Mouse (Mus musculus) intestine, postnatal 0 days (tissue): Measurements from ENCODE around the gene Eps15l1. TPM values are rescaled to one million over a fixed set of nuclear protein-coding genes. Genes with fewer than 3 reads are reported as not detected.
A peak's percentile ranks its signal among the peaks of the same experiment; 100 is the strongest.

ENCODE experiments used
- ATAC-seq: fragments of 200-750 bp; cut with Nextera tagmentation; 2 replicates; pipeline ENCODE4 v1.8.0; 2017; ENCODE audit warnings: mild to moderate bottlenecking, moderate TSS enrichment, moderate library complexity
- H3K27ac ChIP-seq: fragments of 300-500 bp; sonication (generic); 2 replicates; pipeline ENCODE4 v1.5.1; 2014; ENCODE audit warnings: mild to moderate bottlenecking, low read depth, low read length, moderate library complexity
- H3K27me3 ChIP-seq: fragments of 300-500 bp; sonication (generic); replicated peaks from 2 replicates; pipeline ENCODE4 v1.6.1; 2014; ENCODE audit warnings: low read length, mixed read lengths; ENCODE audit not compliant: control insufficient read depth, insufficient read depth
- H3K36me3 ChIP-seq: fragments of 300-500 bp; sonication (generic); 2 replicates; pipeline ENCODE4 v1.6.1; 2014; ENCODE audit warnings: mild to moderate bottlenecking, moderate library complexity; ENCODE audit not compliant: control insufficient read depth, insufficient read depth
- H3K4me1 ChIP-seq: fragments of 300-500 bp; sonication (generic); replicated peaks from 2 replicates; pipeline ENCODE4 v1.6.1; 2014; ENCODE audit warnings: antibody characterized with exemption, low read length, mixed read lengths; ENCODE audit not compliant: control insufficient read depth, insufficient read depth
- H3K4me2 ChIP-seq: fragments of 300-500 bp; sonication (generic); replicated peaks from 2 replicates; pipeline ENCODE4 v1.6.1; 2014; ENCODE audit warnings: low read depth, mild to moderate bottlenecking, moderate library complexity
- H3K4me3 ChIP-seq: fragments of 300-500 bp; sonication (generic); 2 replicates; pipeline ENCODE4 v1.5.1; 2014; ENCODE audit warnings: low read depth, low read length
- H3K9ac ChIP-seq: fragments of 300-500 bp; sonication (generic); 2 replicates; pipeline ENCODE4 v1.6.1; 2014; ENCODE audit warnings: mild to moderate bottlenecking, low read depth, low read length
- H3K9me3 ChIP-seq: fragments of 300-500 bp; sonication (generic); 2 replicates; pipeline ENCODE4 v1.6.1; 2016; ENCODE audit warnings: mixed run types; ENCODE audit not compliant: control insufficient read depth
- CTCF ChIP-seq: sonication (generic); IDR thresholded peaks from 2 replicates; pipeline ENCODE4 v1.5.1; 2016; ENCODE audit warnings: low read depth, mild to moderate bottlenecking, control low read depth, antibody characterized with exemption, moderate library complexity
- WGBS: fragments of 180-500 bp; shearing (Covaris S2); extraction: QIAGEN DNeasy Blood & Tissue Kit; methylation state at CpG from one replicate; pipeline ENCODE4 v1.1.7; 2014; 5-methylcytosine and 5-hydroxymethylcytosine counted together
- polyA plus RNA-seq: library from polyadenylated mRNA; unstranded; fragments of >200 nt; fragmentation: Nextera tagmentation; extraction: Ambion mirVana; gene quantifications from 2 replicates; pipeline ENCODE4 v1.2.1, GENCODE M21; 2015

The Eps15l1 gene
- polyA plus RNA-seq, 1 experiment from 2014 or later, result 16.3 TPM

DNA sequence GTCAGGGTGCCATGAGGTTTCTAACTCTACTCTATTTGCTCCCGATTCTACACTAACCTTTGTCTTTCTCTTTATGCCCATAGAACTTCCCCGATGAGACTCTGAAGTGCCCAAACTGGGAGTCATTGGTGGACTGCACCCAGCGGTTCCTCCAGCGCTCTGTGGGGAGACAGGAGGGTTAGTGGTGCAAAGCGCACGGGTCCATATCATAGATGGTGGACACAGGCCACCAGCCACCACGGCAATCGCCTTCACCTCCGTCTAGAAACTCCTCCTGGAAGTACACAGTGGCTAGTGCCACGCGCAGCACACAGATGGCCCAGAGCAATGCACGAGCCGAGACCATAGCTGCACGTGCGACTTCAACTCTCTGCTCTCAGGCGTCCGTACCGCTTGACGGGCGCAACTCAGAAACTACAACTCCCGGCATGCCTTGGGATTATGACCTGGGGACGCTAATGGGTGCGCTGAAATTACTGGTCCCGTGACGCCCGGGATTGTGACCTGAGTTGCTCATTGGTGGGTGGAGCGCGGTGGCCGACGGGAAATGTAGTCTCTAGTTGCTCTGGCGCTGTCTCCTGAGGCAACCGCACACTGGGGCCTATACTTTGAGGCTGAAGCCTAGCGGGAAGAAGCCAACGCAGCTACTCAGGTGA is 22.2 kb upstream of the Eps15l1 start, which contains the start of the genes Calr3 and 1700030K09Rik:
TSS of gene Calr3 (minus strand) at position 533 of the 656 bp plus-strand sequence.
TSS of gene 1700030K09Rik (plus strand) at position 543 of the 656 bp plus-strand sequence.
- H3K9ac ChIP-seq, result peak within 1 kb of the TSS; percentile 45; the same call in 1 of the 2 replicates
- H3K36me3 ChIP-seq, result peaks cover 7% of the 10 kb centered on the region; the same call in 1 of the 2 replicates
- H3K4me3 ChIP-seq, result peak within 1 kb of the TSS; percentile 26
- peak within 1 kb of the TSS; percentile 75 for H3K4me2 ChIP-seq
- H3K9me3 ChIP-seq, result no peaks in the 10 kb centered on the region
- no peak within 1 kb of the TSS for H3K27ac ChIP-seq
- WGBS, result 5% methylated on average over 34 of the region's 34 CpGs
- H3K4me1 ChIP-seq, result peaks cover 3% of the 10 kb centered on the region; the same call in 1 of the 2 replicates
- peak; percentile 99 for ATAC-seq
- H3K27me3 ChIP-seq, result no peaks in the 10 kb centered on the region
- no peak for TF ChIP-seq CTCF

DNA sequence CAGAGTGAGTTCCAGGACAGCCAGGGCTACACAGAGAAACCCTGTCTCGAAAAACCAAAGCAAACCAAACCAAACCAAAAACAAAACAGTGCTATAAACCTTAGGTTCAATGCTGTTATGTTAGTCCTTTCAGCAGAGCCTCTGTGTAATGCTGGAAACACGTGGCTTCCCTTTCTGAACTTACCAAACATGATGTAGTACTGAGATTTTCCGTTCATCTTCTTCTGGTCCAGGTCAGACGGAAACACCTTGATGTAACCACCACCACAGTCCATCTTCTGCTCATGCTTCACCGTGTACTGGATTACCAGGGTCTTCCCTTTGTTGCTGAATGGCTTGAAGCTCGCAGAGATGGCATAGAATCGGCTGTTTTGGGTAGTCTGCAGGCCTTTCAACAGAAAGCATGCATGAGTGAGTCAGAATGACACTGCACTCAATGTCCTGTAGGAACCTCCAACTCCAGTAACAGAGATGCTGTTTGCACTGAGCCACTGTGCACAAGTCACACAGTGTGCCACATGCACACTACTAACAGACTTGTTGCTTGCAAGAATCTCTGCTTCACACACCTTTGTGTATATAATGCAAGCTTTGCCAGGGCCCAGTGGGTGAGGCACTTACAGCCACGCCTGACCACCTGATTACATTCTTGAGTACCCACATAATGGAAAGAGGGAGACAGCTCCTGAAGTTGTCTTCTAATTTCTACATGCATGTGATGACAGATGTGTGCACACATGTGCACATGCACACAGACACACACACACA is 17.2 kb upstream of the Eps15l1 start:
- 68% methylated on average over 8 of the region's 8 CpGs for WGBS
- no peaks in the 10 kb centered on the region for H3K36me3 ChIP-seq
- H3K9me3 ChIP-seq, result no peaks in the 10 kb centered on the region
- no peak overlapping the region for H3K4me2 ChIP-seq
- peaks cover 3% of the 10 kb centered on the region; the same call in 1 of the 2 replicates for H3K4me1 ChIP-seq
- no peak overlapping the region for H3K27ac ChIP-seq
- TF ChIP-seq CTCF, result no peak
- H3K9ac ChIP-seq, result no peak overlapping the region
- ATAC-seq, result no peak
- no peak overlapping the region for H3K4me3 ChIP-seq
- H3K27me3 ChIP-seq, result no peaks in the 10 kb centered on the region

DNA sequence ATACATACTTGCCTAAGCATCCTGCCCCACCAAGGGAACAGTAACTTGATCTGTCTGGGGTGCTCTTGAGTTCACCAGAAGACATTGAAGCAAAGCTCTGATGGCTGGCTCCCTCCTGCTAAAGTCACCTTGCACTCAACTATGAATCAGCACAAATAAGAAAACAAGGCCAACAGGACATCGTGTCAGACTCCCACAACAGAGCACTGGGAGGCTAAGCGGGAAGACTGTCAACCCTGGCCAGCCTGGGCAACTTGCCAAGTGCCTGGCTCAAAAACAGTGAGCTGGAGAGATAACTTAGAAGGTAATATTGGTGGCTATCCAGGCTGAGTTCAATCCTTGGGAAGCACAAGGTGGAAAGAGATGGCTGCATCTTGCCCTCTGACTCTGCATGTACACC is 13.7 kb upstream of the Eps15l1 start:
- no peaks in the 10 kb centered on the region for H3K9me3 ChIP-seq
- no peak overlapping the region for H3K4me3 ChIP-seq
- H3K27me3 ChIP-seq, result no peaks in the 10 kb centered on the region
- TF ChIP-seq CTCF, result no peak
- H3K4me2 ChIP-seq, result no peak overlapping the region
- no peak overlapping the region for H3K27ac ChIP-seq
- no peaks in the 10 kb centered on the region for H3K36me3 ChIP-seq
- no peak overlapping the region for H3K9ac ChIP-seq
- no peak for ATAC-seq
- H3K4me1 ChIP-seq, result no peaks in the 10 kb centered on the region
- WGBS, result 11% methylated on average over 2 of the region's 2 CpGs

DNA sequence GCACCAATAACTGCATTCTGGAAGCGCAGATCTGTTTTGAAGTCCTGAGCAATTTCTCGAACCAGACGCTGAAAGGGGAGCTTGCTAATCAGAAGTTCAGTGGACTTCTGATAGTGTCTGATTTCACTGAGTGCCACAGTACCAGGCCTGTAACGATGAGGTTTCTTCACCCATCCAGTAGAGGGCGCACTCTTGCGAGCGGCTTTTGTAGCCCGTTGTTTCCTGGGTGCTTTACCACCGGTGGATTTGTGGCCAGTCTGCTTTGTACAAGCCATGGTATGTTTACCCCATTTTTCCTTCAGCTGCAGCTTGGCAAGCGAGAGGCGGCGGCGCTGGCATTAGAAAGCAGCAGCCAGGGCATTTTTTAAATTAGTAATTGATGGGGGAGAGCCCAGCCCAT is 8.4 kb upstream of the Eps15l1 start:
- Histone ChIP-seq H3K4me1 (no peaks in the 10 kb centered on the region), H3K27me3 (no peaks in the 10 kb centered on the region), H3K4me2 (no peak overlapping the region), H3K27ac (no peak overlapping the region), H3K36me3 (no peaks in the 10 kb centered on the region), H3K4me3 (no peak overlapping the region), H3K9ac (no peak overlapping the region), H3K9me3 (no peaks in the 10 kb centered on the region)
- TF ChIP-seq CTCF, result peak; percentile 75
- ATAC-seq, result no peak
- WGBS, result 49% methylated on average over 13 of the region's 13 CpGs

DNA sequence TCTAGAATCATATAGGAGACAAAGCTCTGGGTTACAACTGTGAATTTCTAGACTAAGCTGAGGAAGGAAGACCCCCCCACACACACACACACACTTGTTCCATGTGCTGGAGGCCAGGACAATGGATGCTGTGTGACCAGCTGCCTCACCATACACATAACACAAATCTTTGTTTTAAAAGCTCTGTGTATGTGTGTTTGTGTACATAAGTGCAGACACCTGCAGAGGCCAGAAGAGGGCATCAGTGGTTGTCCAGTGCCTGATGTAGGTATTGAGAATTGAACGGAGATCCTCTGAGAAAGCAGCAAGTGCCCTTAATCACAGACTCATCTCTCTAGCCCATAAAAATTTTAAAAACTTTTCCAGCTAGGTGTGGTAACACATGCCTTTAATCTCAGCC is 1.7 kb upstream of the Eps15l1 start:
- Histone ChIP-seq H3K4me1 (peaks cover 3% of the 10 kb centered on the region; the same call in 1 of the 2 replicates), H3K9me3 (no peaks in the 10 kb centered on the region), H3K27me3 (no peaks in the 10 kb centered on the region), H3K9ac (no peak overlapping the region), H3K4me2 (no peak overlapping the region), H3K36me3 (no peaks in the 10 kb centered on the region; the same call in 1 of the 2 replicates), H3K4me3 (no peak overlapping the region), H3K27ac (no peak overlapping the region)
- no peak for ATAC-seq
- peak; percentile 62 for TF ChIP-seq CTCF
- WGBS, result 55% methylated on average over 1 of the region's 1 CpGs
